Mouse (Mus musculus) intestine, embryonic 15.5 days (tissue): ENCODE measurements around the gene Fam189a1. TPM values are rescaled to one million over a fixed set of nuclear protein-coding genes. Genes with fewer than 3 reads are reported as not detected.

Experiments
- ATAC-seq: fragments of 200-750 bp; cut with Nextera tagmentation; 2 replicates; pipeline ENCODE4 v1.8.0; 2017; ENCODE audit warnings: moderate TSS enrichment, moderate library complexity
- H3K27ac ChIP-seq: fragments of 300-500 bp; sonication (generic); 2 replicates; pipeline ENCODE4 v1.5.1; 2015; ENCODE audit warnings: mild to moderate bottlenecking, inconsistent platforms
- H3K27me3 ChIP-seq: fragments of 300-500 bp; sonication (generic); replicated peaks from 2 replicates; pipeline ENCODE4 v1.6.1; 2015; ENCODE audit warnings: inconsistent platforms
- H3K36me3 ChIP-seq: fragments of 300-500 bp; sonication (generic); 2 replicates; pipeline ENCODE4 v1.6.1; 2015; ENCODE audit warnings: inconsistent platforms
- H3K4me1 ChIP-seq: fragments of 300-500 bp; sonication (generic); replicated peaks from 2 replicates; pipeline ENCODE4 v1.6.1; 2015; ENCODE audit warnings: inconsistent platforms
- H3K4me2 ChIP-seq: fragments of 300-500 bp; sonication (generic); replicated peaks from 2 replicates; pipeline ENCODE4 v1.6.1; 2015; ENCODE audit warnings: mild to moderate bottlenecking, inconsistent platforms
- H3K4me3 ChIP-seq: fragments of 300-500 bp; sonication (generic); replicated peaks from 2 replicates; pipeline ENCODE4 v1.5.1; 2015; ENCODE audit warnings: inconsistent platforms
- H3K9ac ChIP-seq: fragments of 300-500 bp; sonication (generic); 2 replicates; pipeline ENCODE4 v1.6.1; 2015; ENCODE audit warnings: inconsistent platforms
- H3K9me3 ChIP-seq: fragments of 300-500 bp; sonication (generic); 2 replicates; pipeline ENCODE4 v1.6.1; 2016; ENCODE audit warnings: inconsistent platforms
- WGBS: fragments of 180-500 bp; shearing (Covaris S2); methylation state at CpG from one replicate; pipeline ENCODE4 v1.1.7; 2015; 5-methylcytosine and 5-hydroxymethylcytosine counted together
- polyA plus RNA-seq: library from polyadenylated mRNA; unstranded; fragments of >200 nt; fragmentation: Nextera tagmentation; extraction: Ambion mirVana; gene quantifications from 2 replicates; pipeline ENCODE4 v1.2.1, GENCODE M21; 2015

The Fam189a1 gene
- polyA plus RNA-seq, 1 experiment from 2014 or later = 1.4 TPM

GRCm38 (mm10) chr7:65141907-65142698 lies 14.3 kb downstream of the Fam189a1 start:
- no peak overlapping the region for H3K9ac ChIP-seq
- H3K9me3 ChIP-seq = no peaks in the 10 kb centered on the region
- H3K4me3 ChIP-seq = no peak overlapping the region
- 52% methylated on average over 6 of the region's 6 CpGs for WGBS
- ATAC-seq = no peak
- no peaks in the 10 kb centered on the region for H3K36me3 ChIP-seq
- H3K4me1 ChIP-seq = no peaks in the 10 kb centered on the region
- no peak overlapping the region for H3K27ac ChIP-seq
- H3K27me3 ChIP-seq = no peaks in the 10 kb centered on the region
- H3K4me2 ChIP-seq = no peak overlapping the region

GRCm38 (mm10) chr7:65140832-65141231 lies 15.5 kb downstream of the Fam189a1 start:
- 72% methylated on average over 5 of the region's 5 CpGs for WGBS
- Histone ChIP-seq H3K36me3 (no peaks in the 10 kb centered on the region), H3K27me3 (no peaks in the 10 kb centered on the region), H3K4me1 (no peaks in the 10 kb centered on the region), H3K27ac (no peak overlapping the region), H3K4me3 (no peak overlapping the region), H3K9me3 (no peaks in the 10 kb centered on the region), H3K9ac (no peak overlapping the region), H3K4me2 (no peak overlapping the region)
- ATAC-seq = no peak

- Histone ChIP-seq H3K27me3 (no peaks in the 10 kb centered on the region), H3K36me3 (no peaks in the 10 kb centered on the region), H3K9ac (no peak overlapping the region), H3K27ac (no peak overlapping the region), H3K9me3 (no peaks in the 10 kb centered on the region), H3K4me3 (no peak overlapping the region), H3K4me2 (no peak overlapping the region), H3K4me1 (no peaks in the 10 kb centered on the region)
- ATAC-seq = no peak
- WGBS = 61% methylated on average over 5 of the region's 5 CpGs
Measured at GRCm38 (mm10) chr7:65140099-65140498, 16.3 kb downstream of the Fam189a1 start.

DNA sequence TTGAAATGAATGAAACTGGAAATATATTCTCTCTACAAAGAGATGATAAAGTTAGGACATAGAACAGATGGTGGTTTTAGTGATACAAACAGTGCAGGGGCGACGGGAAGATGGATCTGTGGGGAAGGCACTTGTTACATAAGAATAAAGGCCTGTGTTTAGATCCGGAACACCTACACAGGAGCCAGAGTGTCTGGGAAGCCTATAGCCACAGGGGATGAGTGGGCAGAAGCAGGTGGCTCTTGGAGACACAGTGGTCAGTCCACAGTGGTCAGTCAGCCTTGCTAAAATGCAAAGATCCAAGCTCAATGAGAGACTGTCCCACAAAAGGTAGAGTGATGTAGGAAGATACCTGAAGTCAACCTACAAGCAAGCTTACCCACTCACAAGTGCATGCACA lies 32.6 kb downstream of the Fam189a1 start:
- WGBS = 72% methylated on average over 3 of the region's 3 CpGs
- Histone ChIP-seq H3K27me3 (no peaks in the 10 kb centered on the region), H3K9ac (no peak overlapping the region), H3K27ac (no peak overlapping the region), H3K4me3 (no peak overlapping the region), H3K4me2 (no peak overlapping the region), H3K9me3 (no peaks in the 10 kb centered on the region), H3K36me3 (no peaks in the 10 kb centered on the region), H3K4me1 (no peaks in the 10 kb centered on the region)
- ATAC-seq = no peak

DNA sequence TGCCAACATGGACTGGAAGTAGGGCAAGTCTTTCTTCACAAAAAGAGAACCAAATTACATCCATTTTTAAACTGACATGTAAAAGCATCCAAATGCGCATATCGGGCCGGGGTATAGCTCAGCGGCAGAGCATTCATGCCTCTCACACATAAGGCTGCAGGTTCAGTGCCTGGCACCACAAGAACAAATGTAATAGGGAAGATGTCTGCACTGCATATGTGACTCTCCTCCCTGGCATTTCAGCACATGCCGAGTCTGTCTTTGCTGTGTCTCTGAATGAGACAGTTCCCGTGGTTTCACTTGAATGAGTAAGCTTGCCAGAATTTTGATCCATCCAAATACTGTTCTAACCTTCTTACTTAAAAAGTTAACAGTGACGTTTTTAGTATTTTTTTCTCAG lies 39.5 kb downstream of the Fam189a1 start:
- no peaks in the 10 kb centered on the region for H3K27me3 ChIP-seq
- no peaks in the 10 kb centered on the region for H3K36me3 ChIP-seq
- H3K4me3 ChIP-seq = no peak overlapping the region
- H3K4me2 ChIP-seq = no peak overlapping the region
- no peaks in the 10 kb centered on the region for H3K4me1 ChIP-seq
- H3K9me3 ChIP-seq = no peaks in the 10 kb centered on the region
- H3K9ac ChIP-seq = no peak overlapping the region
- no peak overlapping the region for H3K27ac ChIP-seq
- ATAC-seq = no peak
- 92% methylated on average over 7 of the region's 7 CpGs for whole genome bisulfite sequencing

GRCm38 (mm10) chr7:65115366-65115765 lies 41.0 kb downstream of the Fam189a1 start:
- Histone ChIP-seq H3K9me3 (no peaks in the 10 kb centered on the region), H3K4me3 (no peak overlapping the region), H3K9ac (no peak overlapping the region), H3K27ac (no peak overlapping the region), H3K27me3 (no peaks in the 10 kb centered on the region), H3K4me2 (no peak overlapping the region), H3K4me1 (no peaks in the 10 kb centered on the region), H3K36me3 (no peaks in the 10 kb centered on the region)
- 86% methylated on average over 3 of the region's 3 CpGs for WGBS
- ATAC-seq = no peak

DNA sequence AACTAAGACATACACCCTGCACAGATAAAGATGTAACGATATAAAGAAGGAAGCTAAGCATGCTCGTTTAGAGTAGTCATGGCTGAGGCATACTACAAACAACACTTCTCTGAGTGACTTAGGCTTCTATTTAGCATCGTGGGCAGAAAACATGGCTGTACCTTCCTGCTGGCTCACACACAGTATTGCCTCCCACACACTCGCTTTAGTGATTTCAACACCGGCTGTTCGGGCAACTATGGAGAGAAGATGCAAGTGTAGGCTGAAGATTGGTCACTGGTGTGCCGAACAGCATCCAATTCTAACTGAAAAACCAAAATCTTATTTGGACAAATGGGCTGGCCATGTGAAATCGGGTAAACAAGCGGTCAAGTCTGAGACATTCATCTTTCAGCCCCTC lies 44.7 kb downstream of the Fam189a1 start:
- WGBS = 82% methylated on average over 9 of the region's 9 CpGs
- Histone ChIP-seq H3K4me2 (no peak overlapping the region), H3K9me3 (no peaks in the 10 kb centered on the region), H3K4me1 (no peaks in the 10 kb centered on the region), H3K36me3 (no peaks in the 10 kb centered on the region), H3K27me3 (no peaks in the 10 kb centered on the region), H3K9ac (no peak overlapping the region), H3K4me3 (no peak overlapping the region), H3K27ac (no peak overlapping the region)
- no peak for ATAC-seq

- Histone ChIP-seq H3K9ac (no peak overlapping the region), H3K4me2 (no peak overlapping the region), H3K4me1 (no peaks in the 10 kb centered on the region), H3K27me3 (no peaks in the 10 kb centered on the region), H3K4me3 (no peak overlapping the region), H3K36me3 (no peaks in the 10 kb centered on the region), H3K9me3 (no peaks in the 10 kb centered on the region), H3K27ac (no peak overlapping the region)
- no peak for ATAC-seq
- 87% methylated on average over 3 of the region's 3 CpGs for WGBS
Measured at GRCm38 (mm10) chr7:65105566-65105965, 50.8 kb downstream of the Fam189a1 start.

- WGBS = 91% methylated on average over 4 of the region's 4 CpGs
- Histone ChIP-seq H3K4me2 (no peak overlapping the region), H3K4me1 (no peaks in the 10 kb centered on the region), H3K4me3 (no peak overlapping the region), H3K36me3 (no peaks in the 10 kb centered on the region), H3K27me3 (no peaks in the 10 kb centered on the region), H3K9me3 (no peaks in the 10 kb centered on the region), H3K27ac (no peak overlapping the region), H3K9ac (no peak overlapping the region)
- ATAC-seq = no peak
Measured at GRCm38 (mm10) chr7:65105097-65105467, 51.3 kb downstream of the Fam189a1 start.

DNA sequence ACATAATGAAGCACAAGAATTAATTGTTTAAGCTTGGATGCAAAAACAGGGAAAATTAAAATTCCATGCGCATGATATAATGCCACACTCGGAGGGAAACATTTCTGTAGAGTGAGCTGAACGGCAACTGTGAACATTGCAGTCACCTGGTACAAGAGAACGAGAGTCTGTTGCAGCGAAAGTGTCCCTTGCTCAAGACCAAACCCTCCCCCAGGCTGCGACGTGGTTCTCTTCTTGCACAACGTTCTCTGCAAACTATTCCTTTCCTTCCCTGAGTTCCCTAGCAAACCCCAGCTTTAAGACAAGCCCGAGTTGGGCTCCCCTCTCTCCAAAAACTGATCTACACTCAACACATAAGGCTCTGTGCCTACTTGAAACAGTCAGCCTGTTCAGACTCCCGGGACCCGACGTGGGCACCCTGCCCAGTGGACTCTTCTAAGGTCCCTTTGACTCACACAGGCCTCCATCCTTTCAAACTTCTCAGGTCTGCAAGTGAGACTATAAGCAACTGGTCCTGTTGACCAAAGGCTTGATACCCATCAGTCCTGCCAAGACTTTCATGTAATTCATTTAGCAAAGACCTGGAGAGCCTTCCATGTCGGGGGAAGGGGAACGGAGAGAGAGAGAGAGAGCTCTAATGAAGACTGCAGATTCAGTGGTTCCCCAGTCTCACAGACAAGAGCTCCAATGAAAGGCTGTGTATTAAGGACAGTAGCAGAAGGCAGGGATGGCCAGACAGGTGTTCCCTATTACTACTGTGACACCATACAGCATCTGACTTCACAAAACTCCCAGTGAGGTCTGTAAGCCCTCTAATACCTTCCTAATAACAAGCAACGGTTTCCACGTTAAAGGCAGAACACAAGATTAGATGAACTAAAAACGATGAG lies 51.9 kb downstream of the Fam189a1 start:
- Histone ChIP-seq H3K27ac (no peak overlapping the region), H3K36me3 (no peaks in the 10 kb centered on the region), H3K4me1 (no peaks in the 10 kb centered on the region), H3K9ac (no peak overlapping the region), H3K27me3 (no peaks in the 10 kb centered on the region), H3K9me3 (no peaks in the 10 kb centered on the region), H3K4me3 (no peak overlapping the region), H3K4me2 (no peak overlapping the region)
- no peak for ATAC-seq
- WGBS = 85% methylated on average over 17 of the region's 17 CpGs

DNA sequence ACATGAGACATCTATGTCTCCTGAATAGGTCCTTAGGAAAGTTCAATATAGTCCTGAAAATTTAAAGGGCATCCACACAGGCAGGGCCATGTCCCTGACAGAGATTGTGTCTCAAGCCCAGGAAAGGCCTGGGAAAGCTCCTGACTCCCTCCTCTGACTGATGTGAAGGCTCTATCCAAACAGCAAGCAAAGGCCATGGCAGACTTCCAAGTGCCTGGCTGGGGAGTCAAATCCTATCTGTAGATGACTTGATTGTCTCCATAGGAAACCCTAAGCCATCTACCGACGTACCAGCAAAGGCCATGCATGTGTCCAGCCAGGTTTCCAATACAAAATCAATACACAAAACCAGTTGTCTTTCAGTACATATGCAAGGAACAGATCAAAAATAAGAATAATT lies 54.7 kb downstream of the Fam189a1 start:
- WGBS = 84% methylated on average over 2 of the region's 2 CpGs
- H3K27me3 ChIP-seq = no peaks in the 10 kb centered on the region
- no peaks in the 10 kb centered on the region for H3K9me3 ChIP-seq
- no peak for ATAC-seq
- H3K9ac ChIP-seq = no peak overlapping the region
- no peak overlapping the region for H3K4me2 ChIP-seq
- no peaks in the 10 kb centered on the region for H3K4me1 ChIP-seq
- H3K36me3 ChIP-seq = no peaks in the 10 kb centered on the region
- H3K27ac ChIP-seq = no peak overlapping the region
- H3K4me3 ChIP-seq = no peak overlapping the region

DNA sequence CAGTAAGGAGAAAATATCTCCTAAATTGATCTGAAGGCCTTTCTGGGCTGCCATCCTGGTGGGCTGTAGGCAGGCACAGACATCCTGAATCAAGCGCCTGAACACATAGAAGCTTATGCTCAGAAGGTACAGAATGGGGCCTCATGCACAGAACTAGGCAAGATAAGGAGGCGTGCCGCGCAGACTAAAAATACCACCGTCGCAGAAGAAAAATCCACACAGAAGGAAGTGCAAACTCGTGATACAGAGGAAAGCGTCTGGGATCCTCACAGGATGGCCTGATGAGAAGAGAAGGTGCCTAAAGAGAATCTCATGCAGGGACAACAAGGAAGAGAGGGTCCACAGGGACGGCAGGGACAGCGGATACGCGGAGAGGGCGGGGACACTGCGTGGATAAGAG lies 58.7 kb downstream of the Fam189a1 start:
- H3K27ac ChIP-seq = no peak overlapping the region
- no peaks in the 10 kb centered on the region for H3K36me3 ChIP-seq
- no peaks in the 10 kb centered on the region for H3K9me3 ChIP-seq
- WGBS = 84% methylated on average over 14 of the region's 14 CpGs
- H3K9ac ChIP-seq = no peak overlapping the region
- no peaks in the 10 kb centered on the region for H3K27me3 ChIP-seq
- H3K4me1 ChIP-seq = no peaks in the 10 kb centered on the region
- H3K4me3 ChIP-seq = no peak overlapping the region
- no peak for ATAC-seq
- no peak overlapping the region for H3K4me2 ChIP-seq
